Mouse (Mus musculus): ENCODE data around the gene Hpcal4.
A peak's percentile ranks its signal among the peaks of the same experiment; 100 is the strongest.

Hpcal4 gene

DNA sequence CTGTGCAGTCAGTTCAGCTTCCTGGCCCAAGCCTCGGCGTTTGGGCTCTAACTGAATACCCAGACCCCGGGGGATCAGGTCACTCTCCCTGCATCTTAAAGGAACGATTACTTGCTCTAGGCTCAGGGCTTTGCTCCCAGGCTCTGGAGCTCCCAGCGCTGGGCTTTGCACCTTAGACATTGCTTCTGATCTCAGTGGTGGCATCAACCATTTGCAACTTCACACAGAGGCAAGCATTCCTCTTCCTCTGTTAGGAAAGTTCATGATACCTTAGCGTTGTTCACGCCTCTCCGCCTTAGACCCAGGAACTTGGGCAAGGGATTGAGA, 19.0 kb downstream of the Hpcal4 start:
- DNase-seq: no peak

DNA sequence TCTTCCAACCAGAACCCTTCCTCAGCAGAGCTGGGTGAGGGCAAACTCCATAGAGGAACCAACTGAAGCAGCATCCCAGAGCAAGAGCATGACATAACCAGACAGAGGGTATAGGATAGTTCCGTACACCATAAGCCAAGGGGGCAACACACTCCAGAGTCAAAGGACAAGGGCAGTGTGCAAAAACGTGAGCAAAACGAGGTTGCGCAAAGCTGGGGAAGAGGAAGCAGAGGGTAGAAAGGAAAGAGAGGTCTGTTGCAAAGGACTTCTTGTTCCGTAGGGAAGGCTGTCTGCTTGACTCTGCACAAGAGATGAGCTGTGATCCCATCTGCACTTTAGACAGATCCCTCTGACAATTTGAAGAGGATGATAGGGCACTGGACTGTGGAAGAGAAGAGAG, 24.3 kb downstream of the Hpcal4 start:
- DNase-seq: no peak

GRCm38 (mm10) chr4:123210996-123211395, 28.0 kb downstream of the Hpcal4 start:
- DNase-seq: no peak

DNA sequence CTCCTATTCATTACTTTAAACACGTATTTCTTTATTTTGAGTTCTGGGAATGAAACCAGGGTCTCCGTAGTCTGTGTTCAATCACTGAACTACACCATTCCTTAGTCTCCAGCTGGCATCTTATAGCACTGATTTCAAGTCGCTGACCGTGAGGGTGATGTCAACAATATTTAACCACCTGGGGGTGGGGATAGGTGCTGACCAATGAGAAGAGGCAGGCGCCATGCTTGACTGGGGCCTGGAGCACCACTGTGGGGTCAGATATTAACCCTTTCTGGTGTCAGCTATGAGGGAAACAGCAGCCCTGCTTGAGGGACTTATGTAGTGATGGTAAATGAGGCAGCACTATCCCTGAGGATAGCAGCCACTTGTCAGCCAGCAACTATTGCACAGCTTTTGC, 28.4 kb downstream of the Hpcal4 start:
- DNase-seq: no peak

- DNase-seq: no peak
These were observed 29.3 kb downstream of the Hpcal4 start for GRCm38 (mm10) chr4:123212330-123212729.

DNA sequence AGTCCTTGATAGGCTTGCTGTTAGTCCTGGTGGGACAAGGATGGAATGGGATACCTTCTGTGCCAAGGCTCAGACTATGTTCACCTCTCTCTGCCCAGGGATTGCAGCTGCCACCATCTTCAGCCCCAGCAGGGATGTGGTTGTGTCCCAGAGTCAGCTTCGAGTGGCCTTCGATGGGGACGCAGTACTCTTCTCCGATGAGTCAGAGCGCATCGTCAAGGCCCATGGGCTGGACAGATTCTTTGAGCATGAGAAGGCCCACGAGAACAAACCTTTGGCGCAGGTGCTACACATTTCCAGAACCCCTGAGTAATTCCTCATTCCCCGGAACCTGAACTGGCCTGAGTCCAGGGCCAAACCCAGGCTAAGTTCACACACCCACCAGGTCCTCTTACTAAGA, 30.9 kb downstream of the Hpcal4 start:
- no peak for DNase-seq

GRCm38 (mm10) chr4:123215367-123215766, 32.3 kb downstream of the Hpcal4 start:
- DNase-seq: no peak

DNA sequence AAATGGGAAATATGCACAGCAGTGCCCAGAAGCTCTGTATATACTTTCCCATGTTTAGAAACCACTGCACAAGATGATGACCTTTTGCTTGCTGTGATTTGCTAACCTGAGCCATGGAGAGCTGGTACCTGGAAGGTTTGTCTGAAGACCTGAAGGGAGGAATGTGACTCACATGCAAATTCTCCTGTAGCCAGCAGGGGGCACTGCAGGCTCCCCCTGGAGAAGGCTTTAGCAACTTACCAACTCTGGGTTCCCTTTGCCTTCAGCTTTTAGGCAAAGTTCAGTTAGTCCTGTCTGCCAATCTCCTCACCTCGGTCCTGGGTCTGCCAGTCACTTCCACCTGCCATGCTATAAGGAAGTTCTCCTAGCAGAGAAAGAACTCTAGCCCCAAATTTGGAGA, 33.8 kb downstream of the Hpcal4 start:
- peak; percentile 21 for DNase-seq

GRCm38 (mm10) chr4:123219720-123220357, 36.8 kb downstream of the Hpcal4 start:
- peak; percentile 59 for DNase-seq

- DNase-seq: no peak
These were observed 37.6 kb downstream of the Hpcal4 start for GRCm38 (mm10) chr4:123220637-123221036.

DNA sequence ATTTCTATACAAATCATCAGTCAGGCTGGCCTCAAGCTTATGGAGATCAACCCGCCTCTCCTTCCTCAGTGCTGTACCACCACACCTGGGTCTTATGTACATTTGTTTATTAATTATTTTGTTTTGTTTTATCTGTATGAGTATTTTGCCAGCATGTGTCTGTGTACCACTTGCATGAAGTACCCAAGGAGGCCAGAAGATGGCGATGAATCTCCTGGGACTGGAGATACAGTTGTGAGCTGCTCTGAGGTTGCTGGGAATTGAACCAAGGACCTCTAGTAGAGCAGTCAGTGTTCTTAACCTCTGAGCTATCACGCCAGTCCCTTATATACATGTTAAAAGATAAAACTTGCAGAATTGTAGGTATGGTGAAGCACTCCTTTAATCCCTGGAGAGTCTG, 40.3 kb downstream of the Hpcal4 start:
- no peak for DNase-seq

DNA sequence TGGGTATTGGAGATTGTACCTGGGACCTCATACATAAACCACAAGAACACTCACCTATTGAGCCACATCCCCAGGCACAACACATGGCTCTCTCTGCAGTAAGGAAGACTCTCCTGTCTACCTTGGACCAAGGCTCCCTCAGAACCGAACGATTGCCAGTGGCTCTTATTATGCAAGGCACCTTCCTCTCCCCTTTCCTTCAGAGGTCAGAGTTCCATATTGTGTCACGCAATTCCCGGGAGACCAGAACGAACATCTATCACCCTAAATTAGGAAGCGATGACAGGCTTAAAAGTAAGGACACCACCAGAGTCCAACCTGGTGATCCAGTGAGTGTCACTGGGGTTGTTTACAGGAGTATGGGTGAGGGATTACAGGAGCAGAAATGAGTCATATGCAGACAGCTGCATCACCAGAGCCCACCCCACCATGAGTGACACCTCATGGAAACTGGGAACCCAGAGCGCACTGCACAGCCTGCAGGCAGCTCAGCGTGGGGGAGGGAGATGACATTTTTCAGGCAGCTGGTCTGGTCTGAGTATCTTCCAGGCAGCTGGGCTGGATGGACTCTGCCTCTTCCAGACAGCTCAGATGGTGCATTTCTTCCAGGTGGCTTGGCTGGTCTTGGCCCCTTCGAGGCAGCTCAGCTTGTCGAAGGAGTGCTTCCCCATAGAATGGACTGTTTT, 42.8 kb downstream of the Hpcal4 start:
- DNase-seq: no peak

DNA sequence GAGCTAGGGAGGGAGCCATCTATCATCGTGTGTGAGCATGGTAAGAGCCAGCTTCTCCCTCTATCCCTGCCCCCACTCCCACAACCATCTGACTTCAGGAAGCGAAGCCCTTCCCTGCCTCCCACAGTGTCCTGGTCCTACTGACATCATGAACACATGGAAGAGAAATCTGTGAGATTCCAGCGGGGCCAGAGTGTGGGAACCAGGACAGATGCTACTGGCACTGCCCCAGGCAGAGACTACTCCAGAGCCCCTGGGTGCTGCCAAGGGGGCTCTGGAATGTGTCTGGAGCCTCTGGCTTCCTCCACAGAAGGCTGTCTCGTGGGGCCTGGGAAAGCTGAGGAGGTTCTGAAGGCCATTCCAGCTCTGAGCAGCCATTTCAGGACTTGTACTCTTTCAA, 44.7 kb downstream of the Hpcal4 start:
- DNase-seq: no peak

- no peak for DNase-seq
These were observed 45.2 kb downstream of the Hpcal4 start for GRCm38 (mm10) chr4:123228270-123228669.

DNA sequence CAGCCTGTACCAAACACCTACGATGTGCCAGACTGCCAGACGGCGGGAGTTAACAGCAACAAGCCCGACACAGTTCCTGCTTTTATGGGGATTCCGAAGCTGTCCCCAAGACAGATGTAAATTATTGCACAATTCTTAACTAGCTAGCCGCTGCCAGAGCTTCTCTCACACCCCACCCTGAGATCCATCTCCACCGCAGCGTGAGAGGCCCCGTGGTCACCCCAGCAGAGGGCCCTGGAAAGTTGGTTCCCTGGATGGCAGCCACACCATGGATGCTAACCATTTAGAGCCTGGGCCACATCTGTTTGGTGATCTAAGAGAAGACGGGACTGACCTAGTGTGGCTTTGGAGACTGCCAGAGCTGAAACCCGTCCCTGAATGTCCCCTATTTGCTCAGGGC, 46.1 kb downstream of the Hpcal4 start:
- no peak for DNase-seq

DNA sequence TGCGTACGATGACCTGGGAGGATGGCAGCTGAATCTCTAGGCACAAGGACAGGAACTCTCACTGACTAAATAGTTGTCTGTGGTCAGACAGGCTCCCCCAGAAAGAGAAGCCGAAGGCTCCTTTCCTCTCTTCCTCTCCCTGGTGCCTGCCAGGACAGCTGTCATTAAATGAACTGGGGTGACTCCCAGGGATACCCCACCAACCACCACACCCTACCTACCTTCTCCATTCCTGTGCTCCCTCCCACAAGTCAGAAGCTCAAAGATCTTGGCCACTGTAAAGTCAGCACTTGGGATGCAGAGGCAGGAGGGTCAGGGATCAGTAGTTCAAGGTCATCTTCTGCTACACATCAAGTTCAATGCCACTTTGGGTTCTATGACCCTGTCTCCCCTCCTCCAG, 49.8 kb downstream of the Hpcal4 start:
- no peak for DNase-seq

GRCm38 (mm10) chr4:123233492-123234084, 50.6 kb downstream of the Hpcal4 start, which contains the start of gene Heyl:
Gene Heyl (plus strand): TSS chr4:123233556.
- DNase-seq: no peak

DNA sequence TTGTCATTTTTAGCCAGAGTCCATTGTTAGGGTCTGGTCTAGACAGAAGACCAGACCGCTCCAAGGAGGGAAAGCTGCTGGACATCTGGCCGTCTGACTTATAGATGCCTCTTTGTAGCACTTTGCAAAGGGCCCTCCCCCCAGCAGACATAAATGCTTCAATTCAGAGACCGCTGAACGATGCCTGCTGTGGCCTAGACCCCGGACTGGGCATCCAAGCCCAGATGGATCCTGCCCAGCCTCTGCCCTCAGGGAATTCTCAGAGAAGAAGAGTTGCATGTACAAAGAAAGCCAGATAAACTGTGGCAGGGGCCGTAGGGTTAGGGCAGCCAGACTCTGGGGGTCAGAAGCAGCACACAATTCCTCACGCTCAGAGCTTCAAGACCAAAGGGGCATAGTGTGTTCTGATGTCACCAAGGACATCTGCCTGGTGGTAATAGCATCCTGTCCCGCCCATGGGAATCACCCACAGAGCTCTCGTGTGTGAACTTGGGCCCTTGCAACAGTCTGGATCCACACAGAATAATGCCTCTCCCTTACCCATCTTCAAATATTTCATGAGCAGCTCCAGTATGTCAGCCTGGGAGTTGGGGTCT, 52.9 kb downstream of the Hpcal4 start:
- DNase-seq: no peak

GRCm38 (mm10) chr4:123236431-123237031, 53.5 kb downstream of the Hpcal4 start:
- DNase-seq: no peak

GRCm38 (mm10) chr4:123237386-123238266, 54.6 kb downstream of the Hpcal4 start:
- no peak for DNase-seq

- DNase-seq: no peak
These were observed 56.6 kb downstream of the Hpcal4 start for GRCm38 (mm10) chr4:123239361-123240203.
